Mouse (Mus musculus) intestine, embryonic 14.5 days (tissue): ENCODE data around the gene Il17ra. TPM values are rescaled to one million over a fixed set of nuclear protein-coding genes. Genes with fewer than 3 reads are reported as not detected.

Source experiments
- ATAC-seq: fragments of 200-750 bp; cut with Nextera tagmentation; replicated peaks from 2 replicates; pipeline ENCODE4 v1.8.0; 2017; ENCODE audit warnings: low read depth, moderate number of reproducible peaks, moderate TSS enrichment, moderate library complexity; ENCODE audit not compliant: low FRiP score, low TSS enrichment
- DNase-seq: peaks from one replicate; pipeline ENCODE4 v3.0.0-alpha.2; 2018; ENCODE audit warnings: low spot score
- H3K27ac ChIP-seq: fragments of 300-500 bp; sonication (generic); 2 replicates; pipeline ENCODE4 v1.5.1; 2014; ENCODE audit warnings: low read depth, mild to moderate bottlenecking, control low read depth
- H3K27me3 ChIP-seq: fragments of 300-500 bp; sonication (generic); replicated peaks from 2 replicates; pipeline ENCODE4 v1.6.1; 2014; ENCODE audit warnings: low read length, control low read depth; ENCODE audit not compliant: control insufficient read depth, insufficient read depth
- H3K36me3 ChIP-seq: fragments of 300-500 bp; sonication (generic); 2 replicates; pipeline ENCODE4 v1.6.1; 2014; ENCODE audit warnings: low read length, control low read depth; ENCODE audit not compliant: control insufficient read depth, insufficient read depth
- H3K4me1 ChIP-seq: fragments of 300-500 bp; sonication (generic); replicated peaks from 2 replicates; pipeline ENCODE4 v1.6.1; 2014; ENCODE audit warnings: low read length, control low read depth, mixed read lengths; ENCODE audit not compliant: control insufficient read depth, insufficient read depth
- H3K4me2 ChIP-seq: fragments of 300-500 bp; sonication (generic); 2 replicates; pipeline ENCODE4 v1.6.1; 2014; ENCODE audit warnings: low read length
- H3K4me3 ChIP-seq: fragments of 300-500 bp; sonication (generic); 2 replicates; pipeline ENCODE4 v1.5.1; 2014; ENCODE audit warnings: low read depth, low read length, control low read depth, mixed read lengths
- H3K9ac ChIP-seq: fragments of 300-500 bp; sonication (generic); 2 replicates; pipeline ENCODE4 v1.6.1; 2014; ENCODE audit warnings: mild to moderate bottlenecking, low read length
- H3K9me3 ChIP-seq: fragments of 300-500 bp; sonication (generic); 2 replicates; pipeline ENCODE4 v1.6.1; 2016; ENCODE audit warnings: low read length, control low read depth; ENCODE audit not compliant: control insufficient read depth
- WGBS: fragments of 180-500 bp; shearing (Covaris S2); extraction: QIAGEN DNeasy Blood & Tissue Kit; methylation state at CpG from one replicate; pipeline ENCODE4 v1.1.7; 2014; 5-methylcytosine and 5-hydroxymethylcytosine counted together
- polyA plus RNA-seq: library from polyadenylated mRNA; unstranded; fragments of >200 nt; fragmentation: Nextera tagmentation; extraction: Ambion mirVana; gene quantifications from 2 replicates; pipeline ENCODE4 v1.2.1, GENCODE M21; 2014

Gene Il17ra
- polyA plus RNA-seq, 1 experiment from 2014 or later: 2.1 TPM

DNA sequence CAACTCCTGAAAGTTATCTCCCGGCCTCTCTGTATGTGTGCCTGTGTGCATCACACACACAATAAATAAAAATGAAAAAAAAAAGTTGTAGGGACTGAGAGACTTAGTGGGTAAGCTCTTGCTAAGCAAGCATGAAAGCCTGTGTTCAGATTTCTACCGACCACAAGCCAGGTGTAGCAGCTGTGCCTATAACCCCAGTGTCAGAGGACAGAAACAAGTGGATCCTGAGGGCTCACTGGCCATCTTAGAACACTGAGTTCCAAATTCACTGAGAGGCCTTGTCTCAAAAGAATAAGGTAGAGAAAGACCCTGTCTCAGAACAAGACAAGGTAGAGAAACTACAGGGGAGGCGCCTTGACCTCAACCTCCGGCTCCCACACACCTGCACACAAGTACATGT is 5.2 kb downstream of the Il17ra start:
- WGBS: 94% methylated on average over 4 of the region's 4 CpGs
- H3K4me1 ChIP-seq: peaks cover 12% of the 10 kb centered on the region
- H3K27me3 ChIP-seq: peaks cover 18% of the 10 kb centered on the region
- no peaks in the 10 kb centered on the region for H3K9me3 ChIP-seq
- no peak overlapping the region for H3K9ac ChIP-seq
- H3K4me3 ChIP-seq: no peak overlapping the region
- H3K27ac ChIP-seq: no peak overlapping the region
- H3K36me3 ChIP-seq: no peaks in the 10 kb centered on the region
- H3K4me2 ChIP-seq: no peak overlapping the region
- DNase-seq (no peak), ATAC-seq (no peak)

DNA sequence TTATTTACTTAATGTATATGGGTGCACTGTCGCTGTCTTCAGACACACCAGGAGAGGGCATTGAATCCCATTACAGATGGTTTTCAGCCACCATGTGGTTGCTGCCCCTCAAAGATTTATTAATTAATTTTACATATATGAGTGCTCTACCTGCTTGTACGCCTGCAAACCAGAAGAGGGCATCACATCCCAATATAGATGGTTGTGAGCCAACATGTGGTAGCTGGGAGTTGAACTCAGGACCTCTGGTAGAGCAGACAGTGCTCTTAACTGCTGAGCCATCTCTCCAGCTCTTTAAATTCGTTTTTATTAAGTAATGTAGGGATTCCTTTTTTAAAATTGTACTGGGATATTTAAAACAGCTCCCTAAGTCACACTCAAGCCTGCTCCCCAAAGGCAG is 6.2 kb downstream of the Il17ra start:
- no peaks in the 10 kb centered on the region for H3K9me3 ChIP-seq
- DNase-seq: no peak
- 69% methylated on average over 3 of the region's 3 CpGs for WGBS
- peaks cover 10% of the 10 kb centered on the region for H3K27me3 ChIP-seq
- no peak overlapping the region for H3K9ac ChIP-seq
- no peak overlapping the region for H3K4me2 ChIP-seq
- H3K4me3 ChIP-seq: no peak overlapping the region
- no peak for ATAC-seq
- peaks cover 5% of the 10 kb centered on the region for H3K4me1 ChIP-seq
- H3K36me3 ChIP-seq: no peaks in the 10 kb centered on the region
- no peak overlapping the region for H3K27ac ChIP-seq

DNA sequence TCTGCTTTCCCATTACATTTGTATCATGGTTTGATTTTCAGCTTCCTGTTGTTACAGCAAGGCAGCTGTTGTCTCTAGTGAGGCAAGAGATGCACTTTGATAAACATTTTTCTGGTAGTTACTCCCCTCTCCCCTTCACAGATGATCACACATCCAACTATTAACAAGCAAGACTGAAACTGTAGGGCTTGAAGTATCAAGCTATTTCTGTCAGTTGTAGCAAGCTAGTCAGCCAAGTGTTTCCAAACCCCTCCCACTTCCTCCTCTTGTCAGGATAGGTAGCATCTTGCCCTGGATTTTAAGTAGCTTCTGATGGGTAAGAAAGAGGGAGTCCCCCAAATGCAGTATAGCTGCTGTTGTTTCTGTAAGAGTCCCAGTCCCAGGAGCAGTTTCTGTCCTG is 6.7 kb downstream of the Il17ra start:
- Histone ChIP-seq H3K27me3 (peaks cover 5% of the 10 kb centered on the region), H3K36me3 (no peaks in the 10 kb centered on the region), H3K4me1 (0 out of 2 replicates have a peak, but pooled peaks cover under 1% of the 10 kb centered on the region), H3K4me2 (no peak overlapping the region), H3K4me3 (no peak overlapping the region), H3K27ac (no peak overlapping the region), H3K9me3 (no peaks in the 10 kb centered on the region), H3K9ac (no peak overlapping the region)
- ATAC-seq (no peak), DNase-seq (no peak)

DNA sequence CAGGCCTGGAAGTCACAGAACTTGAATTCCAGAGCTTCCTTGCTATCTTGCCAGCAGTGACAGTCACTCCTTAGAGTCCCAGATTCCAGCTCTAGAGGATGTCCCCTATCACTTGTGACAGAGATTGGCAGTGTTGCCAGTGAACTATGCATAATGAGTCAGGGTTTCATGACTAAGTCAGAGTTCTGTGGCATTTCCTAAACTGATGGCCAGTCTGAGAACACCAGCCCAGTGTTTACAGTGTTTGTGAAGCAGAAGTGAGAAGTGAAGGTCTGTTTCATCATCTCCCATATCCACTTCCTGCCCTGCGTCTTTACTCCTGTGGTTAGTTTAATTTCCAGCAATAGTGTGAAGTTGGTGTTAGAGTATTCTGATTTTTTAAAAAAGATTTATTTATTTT is 7.6 kb downstream of the Il17ra start:
- Histone ChIP-seq H3K27ac (no peak overlapping the region), H3K9me3 (no peaks in the 10 kb centered on the region), H3K9ac (no peak overlapping the region), H3K36me3 (no peaks in the 10 kb centered on the region), H3K27me3 (no peaks in the 10 kb centered on the region), H3K4me2 (no peak overlapping the region), H3K4me3 (no peak overlapping the region), H3K4me1 (no peaks in the 10 kb centered on the region)
- 76% methylated on average over 1 of the region's 1 CpGs for WGBS
- ATAC-seq (no peak), DNase-seq (no peak)

- DNase-seq (no peak), ATAC-seq (no peak)
- H3K4me1 ChIP-seq: no peaks in the 10 kb centered on the region
- 27% methylated on average over 5 of the region's 5 CpGs for WGBS
- no peak overlapping the region for H3K9ac ChIP-seq
- no peak overlapping the region for H3K27ac ChIP-seq
- H3K4me3 ChIP-seq: no peak overlapping the region
- H3K27me3 ChIP-seq: no peaks in the 10 kb centered on the region
- H3K36me3 ChIP-seq: no peaks in the 10 kb centered on the region
- H3K9me3 ChIP-seq: no peaks in the 10 kb centered on the region
- H3K4me2 ChIP-seq: no peak overlapping the region
These were observed 9.0 kb downstream of the Il17ra start for GRCm38 (mm10) chr6:120471991-120472441.

GRCm38 (mm10) chr6:120472455-120473140 is 9.6 kb downstream of the Il17ra start:
- no peak overlapping the region for H3K4me3 ChIP-seq
- WGBS: 38% methylated on average over 8 of the region's 8 CpGs
- H3K4me1 ChIP-seq: no peaks in the 10 kb centered on the region
- no peaks in the 10 kb centered on the region for H3K9me3 ChIP-seq
- no peak overlapping the region for H3K9ac ChIP-seq
- no peak overlapping the region for H3K27ac ChIP-seq
- DNase-seq (no peak), ATAC-seq (no peak)
- no peak overlapping the region for H3K4me2 ChIP-seq
- no peaks in the 10 kb centered on the region for H3K36me3 ChIP-seq
- no peaks in the 10 kb centered on the region for H3K27me3 ChIP-seq

GRCm38 (mm10) chr6:120473427-120473826 is 10.4 kb downstream of the Il17ra start:
- no peak for DNase-seq
- Histone ChIP-seq H3K27ac (no peak overlapping the region), H3K4me3 (no peak overlapping the region), H3K9ac (no peak overlapping the region), H3K4me1 (no peaks in the 10 kb centered on the region), H3K27me3 (no peaks in the 10 kb centered on the region), H3K9me3 (no peaks in the 10 kb centered on the region), H3K36me3 (no peaks in the 10 kb centered on the region), H3K4me2 (no peak overlapping the region)
- whole genome bisulfite sequencing: 59% methylated on average over 5 of the region's 5 CpGs
- no peak for ATAC-seq

- WGBS: 64% methylated on average over 8 of the region's 8 CpGs
- H3K36me3 ChIP-seq: no peaks in the 10 kb centered on the region
- no peak overlapping the region for H3K9ac ChIP-seq
- H3K4me2 ChIP-seq: no peak overlapping the region
- no peaks in the 10 kb centered on the region for H3K27me3 ChIP-seq
- no peak for ATAC-seq
- H3K4me3 ChIP-seq: no peak overlapping the region
- no peak for DNase-seq
- H3K4me1 ChIP-seq: no peaks in the 10 kb centered on the region
- H3K27ac ChIP-seq: no peak overlapping the region
- no peaks in the 10 kb centered on the region for H3K9me3 ChIP-seq
These were observed 12.2 kb downstream of the Il17ra start for GRCm38 (mm10) chr6:120475288-120475687.

DNA sequence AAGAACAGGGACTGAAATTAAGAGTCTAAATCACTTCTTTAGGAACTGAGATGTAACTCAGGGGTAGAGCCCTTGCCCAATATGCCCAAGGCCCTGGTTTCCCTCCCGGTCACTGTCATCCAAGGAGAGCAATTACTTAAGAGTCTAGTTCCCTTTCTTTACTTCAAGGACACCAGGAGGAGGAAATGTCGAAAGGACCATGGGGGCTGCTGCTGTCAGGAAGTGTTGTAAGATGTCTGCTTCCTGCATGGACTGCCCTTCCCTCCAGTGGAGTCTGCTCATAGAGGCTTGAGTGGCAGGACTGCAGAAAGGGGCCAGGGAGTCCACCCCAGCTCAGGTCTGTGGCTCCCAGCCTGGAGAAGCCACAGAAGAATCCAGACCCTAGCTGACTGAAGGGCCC is 16.3 kb downstream of the Il17ra start:
- Histone ChIP-seq H3K4me1 (no peaks in the 10 kb centered on the region), H3K27ac (no peak overlapping the region), H3K4me2 (no peak overlapping the region), H3K36me3 (no peaks in the 10 kb centered on the region), H3K27me3 (no peaks in the 10 kb centered on the region), H3K9ac (no peak overlapping the region), H3K4me3 (no peak overlapping the region), H3K9me3 (no peaks in the 10 kb centered on the region)
- no peak for ATAC-seq
- 93% methylated on average over 2 of the region's 2 CpGs for WGBS
- no peak for DNase-seq
